Mouse (Mus musculus): ENCODE data around the gene Clec2e.

The Clec2e gene

DNA sequence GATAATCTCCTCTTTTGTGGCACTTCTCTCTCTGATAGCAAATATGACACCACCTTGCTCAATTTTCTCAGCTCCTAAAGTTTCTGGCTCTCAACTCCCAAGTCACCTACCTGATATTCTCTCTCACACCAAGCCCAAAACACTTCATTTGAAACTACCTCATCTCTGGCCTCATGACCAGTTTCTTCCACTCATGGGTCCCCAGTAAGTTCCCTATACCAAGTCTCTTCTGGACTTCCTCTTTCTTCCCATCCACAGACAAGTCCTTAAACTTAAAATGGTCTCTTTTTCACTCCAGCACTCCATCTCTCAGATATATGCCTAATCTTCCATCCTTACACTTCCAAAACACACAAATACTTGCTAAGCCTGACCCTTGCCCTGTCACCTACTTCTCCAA is 42.7 kb downstream of the Clec2e start:
- no peak for DNase-seq (ENCODE audit: low read depth, low spot score)

DNA sequence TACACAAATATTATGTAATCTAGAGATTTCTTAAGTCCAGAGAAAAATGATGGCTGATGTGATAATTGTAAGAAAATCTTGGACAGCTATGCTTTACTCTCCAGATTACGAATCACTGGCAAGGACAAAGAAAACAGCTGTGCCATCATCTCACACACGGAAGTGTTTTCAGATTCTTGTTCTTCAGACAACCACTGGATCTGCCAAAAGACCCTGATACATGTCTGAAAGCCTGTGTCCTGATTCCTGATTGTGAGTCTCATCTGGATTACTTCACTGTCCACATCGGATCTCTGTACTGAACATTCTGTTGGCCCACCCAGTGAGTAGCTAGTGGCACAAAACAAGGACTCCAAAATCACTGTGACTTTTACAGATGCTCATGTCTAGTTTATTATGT is 44.5 kb downstream of the Clec2e start:
- DNase-seq (ENCODE audit: low read depth, low spot score): no peak

DNA sequence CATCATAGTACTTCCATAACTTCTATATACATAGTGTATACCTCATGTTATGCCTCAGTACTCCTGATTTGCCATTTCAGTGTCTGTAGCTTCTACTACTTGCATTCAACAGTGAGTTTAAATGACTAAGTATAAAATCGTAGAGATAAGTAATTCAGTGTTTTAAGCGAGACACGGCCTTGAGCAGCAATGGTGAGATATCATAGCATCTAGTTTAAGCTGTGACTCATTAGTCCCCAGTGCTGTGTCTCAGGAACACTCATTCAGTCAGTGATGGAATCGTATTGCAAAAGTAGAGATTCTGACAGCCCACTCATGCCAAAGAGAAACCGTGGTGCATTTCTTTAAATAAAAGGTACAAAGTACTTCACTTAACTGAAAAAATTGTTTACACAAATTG is 49.0 kb downstream of the Clec2e start:
- no peak for DNase-seq (ENCODE audit: low read depth, low spot score)

DNA sequence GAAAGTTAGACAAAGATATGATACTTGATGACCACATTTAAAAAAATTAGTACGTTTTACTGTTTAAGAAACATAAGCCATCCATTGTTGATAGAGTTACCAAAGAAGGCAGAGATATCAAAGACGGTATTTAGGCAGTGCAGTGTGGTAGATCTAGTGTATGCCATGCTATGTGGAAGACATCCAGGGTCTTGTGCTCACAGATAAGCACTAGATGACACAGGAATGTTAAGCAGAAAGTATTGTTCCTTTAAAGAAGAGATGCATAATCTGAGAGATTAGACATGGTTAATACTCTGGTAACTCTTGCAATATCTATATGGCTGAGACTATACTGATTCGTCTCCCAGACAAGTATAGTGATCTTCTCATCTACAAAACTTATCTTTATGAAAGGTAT is 49.6 kb downstream of the Clec2e start:
- no peak for DNase-seq (ENCODE audit: low read depth, low spot score)

DNA sequence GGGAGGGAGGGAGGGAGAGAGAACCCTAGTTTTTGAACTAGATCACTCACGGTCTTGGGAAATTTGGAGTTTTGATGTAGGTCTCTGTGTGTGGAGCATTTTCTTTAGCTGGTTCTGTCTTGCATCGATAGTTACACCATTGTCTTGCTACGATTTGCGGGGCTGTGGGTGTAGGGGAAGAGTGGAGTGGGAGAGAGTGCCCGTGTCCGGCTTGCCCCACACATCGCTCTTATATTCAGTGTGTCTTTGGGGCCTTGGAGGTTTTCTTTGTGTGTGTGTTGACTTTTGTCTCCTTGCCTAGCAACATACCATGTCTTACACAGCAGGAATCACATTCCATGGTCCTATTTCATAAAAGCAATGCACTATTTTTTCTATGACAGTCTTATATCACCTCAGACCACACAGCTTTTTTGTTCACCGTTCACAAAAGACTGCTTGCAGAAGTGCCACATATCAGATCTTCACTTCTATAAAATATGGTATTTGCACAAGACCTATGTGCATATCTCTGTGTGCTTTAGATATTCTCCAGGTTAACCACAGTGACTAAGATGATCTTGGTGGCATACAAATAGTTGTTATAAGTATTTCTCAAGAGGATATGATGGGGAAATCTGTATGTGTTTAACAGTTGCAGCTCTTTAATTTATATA is 51.0 kb downstream of the Clec2e start:
- no peak for DNase-seq (ENCODE audit: low read depth, low spot score)

DNA sequence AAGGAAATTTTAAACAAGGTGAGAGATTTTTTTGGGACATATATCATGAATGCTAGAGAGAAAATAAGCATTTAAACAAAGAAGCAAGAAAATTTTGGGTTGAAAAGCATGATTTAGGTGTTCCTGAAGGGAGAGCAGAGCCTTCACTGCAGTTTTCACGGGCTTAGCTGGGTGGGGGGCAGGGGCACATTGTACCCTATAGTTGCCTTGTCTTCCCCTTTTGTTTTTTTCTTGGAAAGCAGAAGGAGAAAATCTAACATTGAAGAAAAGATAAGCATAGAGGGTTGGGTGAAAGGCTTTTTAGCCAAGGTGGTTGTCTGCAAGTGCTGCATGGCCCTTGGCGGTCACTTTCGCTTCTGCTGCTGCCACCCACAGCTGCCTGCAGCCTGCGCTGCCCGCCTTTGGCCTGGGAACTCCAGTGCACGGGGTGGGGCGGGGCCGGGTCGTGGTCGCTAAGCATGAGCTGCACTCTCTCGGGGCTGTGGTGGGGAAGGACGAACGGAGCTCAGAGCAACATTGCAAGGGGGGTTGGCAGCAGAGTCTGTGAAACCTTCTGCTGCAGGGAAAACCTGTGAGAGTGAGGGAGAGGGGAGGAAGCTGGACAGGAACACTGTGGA is 51.7 kb downstream of the Clec2e start:
- DNase-seq (ENCODE audit: low read depth, low spot score): no peak

DNA sequence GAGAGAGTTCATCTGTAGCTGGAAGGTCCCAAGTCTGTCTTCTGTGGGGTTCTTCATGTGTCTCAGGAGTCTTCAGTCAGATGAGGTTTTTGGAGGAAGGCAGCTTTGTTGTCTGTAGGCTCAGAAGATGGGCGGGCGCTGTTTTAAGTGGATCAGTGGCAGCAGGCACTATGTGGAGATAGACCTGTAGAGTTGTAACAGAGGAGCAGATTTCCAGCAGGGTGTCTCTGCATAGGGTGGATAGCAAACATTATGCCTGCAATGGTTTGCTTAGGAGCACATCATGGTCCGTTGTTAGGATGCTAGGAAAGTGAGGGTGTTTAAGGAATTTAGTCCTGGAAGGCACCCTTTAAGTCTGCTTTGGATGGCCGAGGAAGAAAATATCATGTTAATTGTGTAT is 52.3 kb downstream of the Clec2e start:
- no peak for DNase-seq (ENCODE audit: low read depth, low spot score)

DNA sequence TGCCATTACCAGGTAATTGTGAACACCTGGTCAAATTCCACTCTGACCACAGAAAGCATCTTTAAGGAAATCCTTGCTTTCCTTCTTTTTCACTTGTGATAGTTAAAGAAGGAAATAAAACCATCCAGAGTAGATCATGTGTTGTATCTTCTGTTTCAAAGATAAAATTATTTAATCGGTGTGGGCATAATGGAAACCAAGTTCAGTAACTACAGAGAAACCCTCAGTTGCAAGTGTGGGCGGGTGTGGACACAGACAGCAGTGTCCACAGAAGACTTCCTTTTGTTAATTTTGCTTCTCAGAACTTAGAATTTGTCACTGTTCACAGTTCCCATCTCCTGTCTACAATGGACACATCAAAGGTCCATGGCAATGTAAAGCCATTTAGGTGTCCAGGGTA is 55.1 kb downstream of the Clec2e start, which contains the start of gene Klrb1f:
Gene Klrb1f (plus strand): TSS at position 301 of the 400 bp plus-strand sequence.
- DNase-seq (ENCODE audit: low read depth, low spot score): no peak

DNA sequence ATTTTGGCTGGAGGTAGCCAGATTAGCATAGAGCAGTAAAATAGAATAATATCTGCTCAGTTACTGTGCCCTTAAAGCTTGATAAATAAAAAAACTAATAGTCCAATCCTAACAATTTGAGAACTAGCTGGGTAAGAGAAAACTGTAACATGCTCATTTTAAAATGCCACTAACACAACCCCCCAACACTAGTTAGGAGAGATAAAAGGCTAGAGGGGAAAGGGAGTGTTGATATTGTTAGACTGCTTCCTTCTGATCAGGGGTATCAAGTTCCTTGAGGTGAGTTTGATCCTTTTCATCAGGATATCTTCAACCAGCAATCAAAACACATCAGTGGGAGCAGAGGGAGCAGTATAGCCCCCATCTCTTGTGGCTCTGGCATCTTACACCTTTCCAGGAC is 58.2 kb downstream of the Clec2e start:
- DNase-seq (ENCODE audit: low read depth, low spot score): no peak

Measured in telencephalon, adult 2 months (tissue).